Mouse (Mus musculus) MEL (cell line): ENCODE measurements around the gene Smtn.

Experiments
- CHD1 ChIP-seq: IDR thresholded peaks from 2 replicates; pipeline ENCODE4 v1.6.1; 2012; ENCODE audit warnings: low read depth, mild to moderate bottlenecking, inconsistent platforms, low read length, improper control_type of control experiment
- CHD2 ChIP-seq: IDR thresholded peaks from 2 replicates; pipeline ENCODE4 v1.6.1; 2011; ENCODE audit warnings: low read length, improper control_type of control experiment
- CTCF ChIP-seq, 3 experiments: IDR thresholded peaks in 2 of 3; conservative IDR thresholded peaks in 1 of 3; 2 replicates each; pipeline ENCODE4 v1.5.1; 2011 to 2012; ENCODE audit warnings: low read length in 3 of 3, low read depth in 2 of 3, mild to moderate bottlenecking in 2 of 3, improper control_type of control experiment in 1 of 3, inconsistent platforms in 1 of 3, mixed read lengths in 1 of 3, moderate library complexity in 1 of 3; ENCODE audit not compliant: control insufficient read depth in 1 of 3, insufficient read depth in 1 of 3, poor library complexity in 1 of 3, severe bottlenecking in 1 of 3
- GABPA ChIP-seq: IDR thresholded peaks from 2 replicates; pipeline ENCODE4 v1.6.1; 2012; ENCODE audit warnings: low read depth, mild to moderate bottlenecking, inconsistent platforms, low read length, improper control_type of control experiment, moderate library complexity
- MAX ChIP-seq: IDR thresholded peaks from 2 replicates; pipeline ENCODE4 v1.6.1; 2011; ENCODE audit warnings: low read length, improper control_type of control experiment
- MEF2A ChIP-seq: IDR thresholded peaks from 2 replicates; pipeline ENCODE4 v1.6.1; 2014; ENCODE audit warnings: low read depth, mild to moderate bottlenecking, inconsistent platforms, low read length, improper control_type of control experiment; ENCODE audit not compliant: poor library complexity, insufficient replicate concordance, severe bottlenecking; ENCODE audit errors: extremely low read depth
- MYC ChIP-seq: IDR thresholded peaks from 2 replicates; pipeline ENCODE4 v1.6.1; 2011; ENCODE audit warnings: low read depth, mild to moderate bottlenecking, low read length, improper control_type of control experiment, moderate library complexity
- POLR2A ChIP-seq, 2 experiments: IDR thresholded peaks; 2 replicates each; pipeline ENCODE4 v1.6.1; 2011 to 2012; ENCODE audit warnings: low read length in 2 of 2, mild to moderate bottlenecking in 2 of 2, control low read depth in 1 of 2, improper control_type of control experiment in 1 of 2, low read depth in 1 of 2, moderate library complexity in 1 of 2; ENCODE audit not compliant: control insufficient read depth in 1 of 2, insufficient read depth in 1 of 2, poor library complexity in 1 of 2
- SMC3 ChIP-seq: IDR thresholded peaks from 2 replicates; pipeline ENCODE4 v1.6.1; 2011; ENCODE audit warnings: low read depth, low read length, improper control_type of control experiment
- UBTF ChIP-seq: IDR thresholded peaks from 2 replicates; pipeline ENCODE4 v1.6.1; 2012; ENCODE audit warnings: low read depth, mild to moderate bottlenecking, inconsistent platforms, low read length, improper control_type of control experiment, moderate library complexity, borderline replicate concordance; ENCODE audit not compliant: insufficient read depth
- USF1 ChIP-seq: IDR thresholded peaks from 2 replicates; pipeline ENCODE4 v1.6.1; 2014; ENCODE audit warnings: low read depth, mild to moderate bottlenecking, inconsistent platforms, low read length, improper control_type of control experiment, moderate library complexity

- TF ChIP-seq CHD2 (no peak), UBTF (no peak), USF1 (no peak), POLR2A (IDR thresholded peaks at IDR 0.05; ENCODE audit: control insufficient read depth in 1 of 2, insufficient read depth in 1 of 2, low read depth in 1 of 2, low read length in 2 of 2, poor library complexity in 1 of 2) (no peak), CTCF (IDR thresholded peaks at IDR 0.05 in 2 of 3, conservative IDR thresholded peaks at IDR 0.05 in 1 of 3; ENCODE audit: control insufficient read depth in 1 of 3, insufficient read depth in 1 of 3, low read depth in 2 of 3, low read length in 3 of 3, poor library complexity in 1 of 3, severe bottlenecking in 1 of 3) (no peak), SMC3 (no peak), GABPA (no peak), MEF2A (no peak), MYC (no peak), MAX (no peak), CHD1 (no peak)
Observed at GRCm38 (mm10) chr11:3564451-3564850, 24.0 kb upstream of the Smtn start.
